Mouse (Mus musculus): ENCODE data around the gene Olfr183.
"Not testable (repeated sequence)": the region's sequence is repeated elsewhere in the genome, so short reads cannot be mapped to it uniquely, and the experiment has no call there.

The Olfr183 gene

DNA sequence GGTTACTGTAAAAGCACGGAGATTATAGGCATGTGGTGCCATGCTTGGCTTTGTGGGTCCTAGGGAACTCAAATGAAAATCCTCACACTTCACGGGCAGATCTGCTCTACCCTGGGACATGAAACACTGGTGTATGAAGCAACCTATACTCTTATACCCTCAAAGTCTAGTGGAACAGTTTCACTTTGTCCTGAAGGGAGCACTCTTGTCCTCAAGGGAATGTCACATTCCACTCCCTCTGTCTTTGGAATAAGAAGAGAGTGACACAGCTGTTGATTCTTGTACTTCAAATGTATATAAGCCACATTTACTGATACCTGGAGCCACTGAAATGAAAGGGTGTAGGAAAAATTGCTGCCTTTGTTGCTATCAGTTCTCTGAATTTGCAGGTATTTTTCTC, at the start of gene Olfr183:
TSS of gene Olfr183 (plus strand) at position 301 of the 400 bp plus-strand sequence.
- DNase-seq (ENCODE audit: low spot score) = no peak

DNA sequence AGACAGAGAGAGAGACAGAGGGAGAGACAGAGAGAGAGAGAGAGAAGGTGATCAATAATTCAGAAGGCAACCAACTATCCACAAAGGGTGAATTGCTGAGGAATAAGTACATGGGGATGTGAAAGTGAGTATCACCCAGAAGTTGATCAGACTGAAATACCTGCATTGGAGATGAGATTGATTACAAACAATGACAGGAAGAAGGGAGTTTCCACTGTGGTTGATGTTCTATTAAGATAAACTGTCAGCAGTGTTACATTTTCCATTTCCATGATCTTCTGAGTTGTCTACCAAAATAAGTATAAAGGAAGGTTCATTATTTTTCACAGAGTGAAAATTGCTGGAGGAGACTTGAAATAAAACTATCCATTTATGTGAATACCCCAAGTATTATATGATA, 12.0 kb downstream of the Olfr183 start:
- DNase-seq (ENCODE audit: low spot score) = no peak

DNA sequence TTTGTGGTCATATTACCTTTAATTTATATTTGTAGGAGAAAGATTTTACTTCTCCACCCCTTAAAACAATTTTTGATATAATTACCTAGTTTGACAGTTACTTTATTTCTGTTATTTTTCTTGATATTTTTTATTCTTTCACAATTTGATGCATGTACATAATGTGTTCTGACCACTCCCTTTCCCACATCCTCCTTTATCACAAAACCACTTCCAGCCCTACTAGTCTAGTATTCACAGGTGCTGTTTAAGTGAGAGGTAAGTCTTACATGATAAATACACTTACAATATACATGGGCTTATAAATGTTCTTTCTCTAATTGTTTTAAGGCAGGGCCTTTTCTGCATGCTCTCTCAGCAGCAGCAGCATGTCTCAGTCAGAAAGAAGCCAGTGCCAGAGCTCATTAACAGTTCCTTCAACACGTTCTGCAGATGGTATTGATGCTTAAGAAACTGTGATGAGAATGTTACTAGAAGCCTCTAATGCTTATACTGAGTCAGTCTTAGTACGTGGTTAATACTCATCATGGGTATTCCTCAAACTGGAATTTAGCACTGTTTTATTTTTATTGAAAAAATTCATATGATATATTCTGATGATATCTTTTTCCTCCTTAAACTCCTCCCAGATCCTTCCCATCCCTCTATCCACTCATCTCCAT, 18.3 kb downstream of the Olfr183 start:
- no peak for DNase-seq (ENCODE audit: low spot score)

DNA sequence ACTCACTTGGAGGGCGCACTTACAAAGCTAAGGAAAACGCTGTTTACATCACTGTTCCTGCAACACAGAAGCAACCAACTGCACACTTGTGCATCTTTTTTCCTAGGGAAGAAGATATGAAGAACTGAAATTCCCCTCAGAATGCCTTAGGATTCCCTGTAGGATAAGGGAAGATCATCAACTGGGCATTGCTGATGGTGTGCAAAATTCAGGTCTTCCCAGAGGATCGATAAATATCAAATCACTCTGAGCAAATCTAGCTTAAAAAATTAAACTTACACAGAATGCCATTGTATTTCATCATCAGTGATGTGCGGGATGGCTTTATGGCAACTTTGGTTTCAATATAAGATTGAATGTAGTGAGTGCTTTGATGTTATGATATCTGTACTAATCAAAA, 35.0 kb downstream of the Olfr183 start, which contains the start of gene Olfr186:
TSS of gene Olfr186 (minus strand) at position 101 of the 400 bp plus-strand sequence.
- DNase-seq (ENCODE audit: low spot score) = no peak

GRCm38 (mm10) chr16:59039710-59040109, 44.6 kb downstream of the Olfr183 start, which contains the start of gene Olfr187:
Olfr187 (minus strand) TSS chr16:59039767.
- no peak for DNase-seq (ENCODE audit: low spot score)

DNA sequence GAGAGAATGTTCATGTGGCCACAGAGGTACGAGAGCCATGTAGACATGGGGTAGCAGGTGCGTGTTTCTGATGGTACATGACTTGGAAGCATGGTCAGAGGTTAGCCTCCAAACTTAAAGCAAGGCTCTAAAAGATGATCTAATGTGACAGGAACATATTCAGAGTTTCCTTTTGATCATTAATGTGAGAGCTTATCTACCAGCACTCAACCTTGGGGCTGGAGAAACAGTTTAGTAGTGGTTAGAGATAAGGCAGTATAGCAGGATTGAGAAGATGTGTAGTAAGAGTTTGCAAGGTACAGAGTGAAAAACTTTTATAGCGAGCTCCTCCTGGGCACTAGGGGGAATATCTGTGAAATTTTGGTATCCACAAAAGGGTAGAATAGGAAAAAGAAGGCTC, 50.7 kb downstream of the Olfr183 start:
- DNase-seq (ENCODE audit: low spot score) = no peak

- DNase-seq (ENCODE audit: low spot score) = no peak
Measured at GRCm38 (mm10) chr16:59047579-59047978, 52.4 kb downstream of the Olfr183 start.

DNA sequence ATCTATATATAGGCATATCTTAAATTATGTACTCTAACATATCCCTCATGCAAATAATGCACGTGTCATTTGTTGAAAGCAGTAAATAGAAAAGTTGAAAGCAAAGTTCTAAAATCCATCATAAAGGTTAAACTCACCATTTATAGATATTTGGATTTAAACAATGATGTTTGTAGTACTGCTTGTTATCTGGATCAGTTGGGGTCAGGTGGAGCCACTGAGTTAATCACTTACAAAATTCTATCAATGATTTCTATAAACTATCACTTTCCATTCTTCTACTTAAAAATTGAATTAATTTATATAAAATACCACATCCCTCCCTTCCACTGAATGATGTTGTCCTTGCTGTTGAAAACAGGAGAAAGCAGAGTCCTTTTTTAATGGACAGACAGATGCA, 53.7 kb downstream of the Olfr183 start:
- DNase-seq (ENCODE audit: low spot score) = no peak

- DNase-seq (ENCODE audit: low spot score) = not testable (repeated sequence)
Measured at GRCm38 (mm10) chr16:59049286-59049685, 54.1 kb downstream of the Olfr183 start.

Measured in testis, postnatal 14 days (tissue).